In genomic region chr14:31000816-31001306, GRCm38 (mm10) we compare ENCODE assay signal across 8 mouse cellular contexts. TPM values are rescaled to one million over a fixed set of nuclear protein-coding genes. Genes with fewer than 3 reads are reported as not detected.
DNase-seq lines count a peak whose midpoint lies in the region; ATAC-seq lines count a peak whose summit lies in the region.

No protein-coding gene starts in this region.

- peak overlapping the region; percentile 96 for H3K4me3 ChIP-seq in megakaryocyte, embryonic 14.5 days (replicated peaks)
- H3K4me3 ChIP-seq in embryonic facial prominence, embryonic 14.5 days (ENCODE audit: low read depth, low read length): peak overlapping the region; percentile 88
- peak overlapping the region; percentile 92 for H3K4me3 ChIP-seq in limb, embryonic 13.5 days
- H3K4me3 ChIP-seq in stomach, embryonic 14.5 days (ENCODE audit: low read depth, low read length): peak overlapping the region; percentile 79

- peaks cover 29% of the 10 kb centered on the region for H3K36me3 ChIP-seq in megakaryocyte, embryonic 14.5 days (replicated peaks; ENCODE audit: low read length)
- peaks cover 23% of the 10 kb centered on the region for H3K36me3 ChIP-seq in embryonic facial prominence, embryonic 14.5 days (ENCODE audit: control insufficient read depth, insufficient read depth, low read length)
- H3K36me3 ChIP-seq in limb, embryonic 13.5 days: peaks cover 16% of the 10 kb centered on the region
- peaks cover 4% of the 10 kb centered on the region; the same call in 1 of the 2 replicates for H3K36me3 ChIP-seq in stomach, embryonic 14.5 days (ENCODE audit: control insufficient read depth, insufficient read depth, low read length)

- peak overlapping the region; percentile 92 for H3K9ac ChIP-seq in embryonic facial prominence, embryonic 14.5 days (ENCODE audit: low read depth, low read length)
- peak overlapping the region; percentile 89 for H3K9ac ChIP-seq in limb, embryonic 13.5 days
- H3K9ac ChIP-seq in stomach, embryonic 14.5 days (replicated peaks; ENCODE audit: low read depth, low read length): peak overlapping the region; percentile 84

- no peaks in the 10 kb centered on the region for H3K9me3 ChIP-seq in megakaryocyte, embryonic 14.5 days
- no peaks in the 10 kb centered on the region for H3K9me3 ChIP-seq in embryonic facial prominence, embryonic 14.5 days (ENCODE audit: control insufficient read depth, low read length)
- no peaks in the 10 kb centered on the region for H3K9me3 ChIP-seq in limb, embryonic 13.5 days
- H3K9me3 ChIP-seq in stomach, embryonic 14.5 days (ENCODE audit: control insufficient read depth, low read depth, low read length): no peaks in the 10 kb centered on the region

- peak overlapping the region; percentile 94 for H3K27ac ChIP-seq in embryonic facial prominence, embryonic 14.5 days (replicated peaks; ENCODE audit: low read depth, low read length)
- peak overlapping the region; percentile 92 for H3K27ac ChIP-seq in limb, embryonic 13.5 days
- peak overlapping the region; percentile 90 for H3K27ac ChIP-seq in stomach, embryonic 14.5 days (ENCODE audit: low read length)

- H3K4me1 ChIP-seq in megakaryocyte, embryonic 14.5 days: peaks cover 68% of the 10 kb centered on the region
- peaks cover 15% of the 10 kb centered on the region for H3K4me1 ChIP-seq in embryonic facial prominence, embryonic 14.5 days (ENCODE audit: control insufficient read depth, insufficient read depth, low read length)
- H3K4me1 ChIP-seq in limb, embryonic 13.5 days: peaks cover 14% of the 10 kb centered on the region
- H3K4me1 ChIP-seq in stomach, embryonic 14.5 days (ENCODE audit: control insufficient read depth, insufficient read depth, low read length): peaks cover 5% of the 10 kb centered on the region; the same call in 1 of the 2 replicates

- WGBS in embryonic facial prominence, embryonic 14.5 days: 0% methylated on average over 21 of the region's 21 CpGs
- WGBS in limb, embryonic 13.5 days: 2% methylated on average over 21 of the region's 21 CpGs
- WGBS in stomach, embryonic 14.5 days: 0% methylated on average over 21 of the region's 21 CpGs

- peak overlapping the region; percentile 81 for H3K4me2 ChIP-seq in embryonic facial prominence, embryonic 14.5 days (ENCODE audit: low read depth, low read length)
- peak overlapping the region; percentile 81 for H3K4me2 ChIP-seq in limb, embryonic 13.5 days (replicated peaks)
- peak overlapping the region; percentile 80 for H3K4me2 ChIP-seq in stomach, embryonic 14.5 days (replicated peaks; ENCODE audit: low read depth, low read length)

- ATAC-seq in megakaryocyte, adult 5-6 weeks (ENCODE audit: poor library complexity, severe bottlenecking): no peak
- ATAC-seq in embryonic facial prominence, embryonic 14.5 days (ENCODE audit: low read depth): peak; percentile 13; the same call in 1 of the 2 replicates
- ATAC-seq in limb, embryonic 13.5 days (ENCODE audit: low FRiP score, low read depth): peak; percentile 37; the same call in 1 of the 2 replicates
- no peak for ATAC-seq in stomach, embryonic 14.5 days (ENCODE audit: insufficient number of reproducible peaks, insufficient read depth, low FRiP score, low read depth)

- DNase-seq in embryonic facial prominence, embryonic 14.5 days (ENCODE audit: low spot score): no peak
- DNase-seq in embryo, embryonic 10 days (ENCODE audit: low spot score): no peak
- DNase-seq in gastrocnemius, postnatal 4 days (ENCODE audit: low spot score in 2 of 2): no peak
- no peak for DNase-seq in embryo, embryonic 9.5 days (ENCODE audit: extremely low spot score)

- H3K27me3 ChIP-seq in megakaryocyte, embryonic 14.5 days (replicated peaks): no peaks in the 10 kb centered on the region
- no peaks in the 10 kb centered on the region for H3K27me3 ChIP-seq in embryonic facial prominence, embryonic 14.5 days (replicated peaks; ENCODE audit: control insufficient read depth, insufficient read depth, low read length)
- H3K27me3 ChIP-seq in limb, embryonic 13.5 days: no peaks in the 10 kb centered on the region
- H3K27me3 ChIP-seq in stomach, embryonic 14.5 days (ENCODE audit: control insufficient read depth, insufficient read depth, low read length): no peaks in the 10 kb centered on the region

RNA-seq across cellular contexts. Expression of gene Glt8d1, which starts 0.3 kb away (rescaled TPM):
- 6.5 and 7.5 TPM in 2 replicates for polyA plus RNA-seq in megakaryocyte, embryonic 14.5 days (2012; ENCODE audit: insufficient read depth, low replicate concordance)
- total RNA-seq in megakaryocyte, adult 5-6 weeks (2015): 22.8 and 32.1 TPM in 2 replicates
- total RNA-seq in megakaryocyte, adult 5-6 weeks (2017): 20.2 and 28.3 TPM in 2 replicates
- polyA plus RNA-seq in embryonic facial prominence, embryonic 14.5 days (2014; fragmentation: Nextera tagmentation; extraction: Ambion mirVana): 74.2 and 76.1 TPM in 2 replicates
- polyA plus RNA-seq in limb, embryonic 13.5 days (2015; fragmentation: Nextera tagmentation; extraction: Ambion mirVana): 64.8 and 67.2 TPM in 2 replicates
- polyA plus RNA-seq in stomach, embryonic 14.5 days (2014; fragmentation: Nextera tagmentation; extraction: Ambion mirVana): 72.7 and 76.2 TPM in 2 replicates
- total RNA-seq in gastrocnemius, postnatal 4 days (2021): 10 to 100 TPM; 34.1 to 38.6 TPM

RNA-seq across cellular contexts. Expression of gene Spcs1, which starts 0.6 kb away (rescaled TPM):
- polyA plus RNA-seq in megakaryocyte, embryonic 14.5 days (2012; ENCODE audit: insufficient read depth, low replicate concordance): 10.3 and 51.5 TPM in 2 replicates
- total RNA-seq in megakaryocyte, adult 5-6 weeks (2015): 179 and 205 TPM in 2 replicates
- 80.1 and 82.1 TPM in 2 replicates for total RNA-seq in megakaryocyte, adult 5-6 weeks (2017)
- polyA plus RNA-seq in embryonic facial prominence, embryonic 14.5 days (2014; fragmentation: Nextera tagmentation; extraction: Ambion mirVana): 455 and 472 TPM in 2 replicates
- 398 and 413 TPM in 2 replicates for polyA plus RNA-seq in limb, embryonic 13.5 days (2015; fragmentation: Nextera tagmentation; extraction: Ambion mirVana)
- 411 and 417 TPM in 2 replicates for polyA plus RNA-seq in stomach, embryonic 14.5 days (2014; fragmentation: Nextera tagmentation; extraction: Ambion mirVana)
- 100 to 1,000 TPM; 167 to 184 TPM for total RNA-seq in gastrocnemius, postnatal 4 days (2021)

RNA-seq across cellular contexts. Expression of gene Pbrm1, which starts 18.1 kb away (rescaled TPM):
- polyA plus RNA-seq in megakaryocyte, embryonic 14.5 days (2012; ENCODE audit: insufficient read depth, low replicate concordance): 3.7 and 3.8 TPM in 2 replicates
- total RNA-seq in megakaryocyte, adult 5-6 weeks (2015): 73.6 and 77.6 TPM in 2 replicates
- total RNA-seq in megakaryocyte, adult 5-6 weeks (2017): 63.1 and 71.9 TPM in 2 replicates
- polyA plus RNA-seq in embryonic facial prominence, embryonic 14.5 days (2014; fragmentation: Nextera tagmentation; extraction: Ambion mirVana): 84.6 and 96.5 TPM in 2 replicates
- 148 and 156 TPM in 2 replicates for polyA plus RNA-seq in limb, embryonic 13.5 days (2015; fragmentation: Nextera tagmentation; extraction: Ambion mirVana)
- polyA plus RNA-seq in stomach, embryonic 14.5 days (2014; fragmentation: Nextera tagmentation; extraction: Ambion mirVana): 119 TPM in 2 replicates
- 10 to 100 TPM; 94.3 to 94.4 TPM for total RNA-seq in gastrocnemius, postnatal 4 days (2021)

RNA-seq across cellular contexts. Expression of gene Gnl3, which starts 18.1 kb away (rescaled TPM):
- polyA plus RNA-seq in megakaryocyte, embryonic 14.5 days (2012; ENCODE audit: insufficient read depth, low replicate concordance): 8.2 TPM in 1 of 2 replicates, not detected in the other
- total RNA-seq in megakaryocyte, adult 5-6 weeks (2015): 45.8 and 55.3 TPM in 2 replicates
- total RNA-seq in megakaryocyte, adult 5-6 weeks (2017): 48.6 and 60.6 TPM in 2 replicates
- polyA plus RNA-seq in embryonic facial prominence, embryonic 14.5 days (2014; fragmentation: Nextera tagmentation; extraction: Ambion mirVana): 107 and 109 TPM in 2 replicates
- polyA plus RNA-seq in limb, embryonic 13.5 days (2015; fragmentation: Nextera tagmentation; extraction: Ambion mirVana): 115 and 120 TPM in 2 replicates
- polyA plus RNA-seq in stomach, embryonic 14.5 days (2014; fragmentation: Nextera tagmentation; extraction: Ambion mirVana): 124 and 128 TPM in 2 replicates
- 10 to 100 TPM; 46.4 to 60.3 TPM for total RNA-seq in gastrocnemius, postnatal 4 days (2021)

RNA-seq across cellular contexts. Expression of gene Nek4, which starts 49.7 kb away (rescaled TPM):
- polyA plus RNA-seq in megakaryocyte, embryonic 14.5 days (2012; ENCODE audit: insufficient read depth, low replicate concordance): 1.4 and 3.3 TPM in 2 replicates
- 4.3 and 4.9 TPM in 2 replicates for total RNA-seq in megakaryocyte, adult 5-6 weeks (2015)
- total RNA-seq in megakaryocyte, adult 5-6 weeks (2017): 5.2 and 7.6 TPM in 2 replicates
- polyA plus RNA-seq in embryonic facial prominence, embryonic 14.5 days (2014; fragmentation: Nextera tagmentation; extraction: Ambion mirVana): 9.8 and 9.9 TPM in 2 replicates
- 15.0 and 15.7 TPM in 2 replicates for polyA plus RNA-seq in limb, embryonic 13.5 days (2015; fragmentation: Nextera tagmentation; extraction: Ambion mirVana)
- polyA plus RNA-seq in stomach, embryonic 14.5 days (2014; fragmentation: Nextera tagmentation; extraction: Ambion mirVana): 10.7 and 14.3 TPM in 2 replicates
- total RNA-seq in gastrocnemius, postnatal 4 days (2021): 1 to 10 TPM; 5.6 to 6.4 TPM

Comparison
In these comparisons a context has a peak if more than half of its experiments do, and no peak if none do; other contexts are left out.
1. ATAC-seq: peak in embryonic facial prominence, embryonic 14.5 days (single experiment) and limb, embryonic 13.5 days (single experiment); none in megakaryocyte, adult 5-6 weeks (single experiment) and stomach, embryonic 14.5 days (single experiment).
2. RNA of gene Pbrm1, which starts 18.1 kb away (polyA plus RNA-seq): 148 to 156 TPM in limb, embryonic 13.5 days, 119 TPM in stomach, embryonic 14.5 days and 84.6 to 96.5 TPM in embryonic facial prominence, embryonic 14.5 days; 3.7 to 3.8 TPM in megakaryocyte, embryonic 14.5 days; every median in the first group is over 10 times any median in the second.
3. Peak in every context shown above with its lines, with median percentiles within 50 percentile points of each other: H3K4me3 ChIP-seq, H3K27ac ChIP-seq, H3K4me2 ChIP-seq and H3K9ac ChIP-seq.